26 mouse cellular contexts compared by ENCODE assay signal in the genomic region with DNA sequence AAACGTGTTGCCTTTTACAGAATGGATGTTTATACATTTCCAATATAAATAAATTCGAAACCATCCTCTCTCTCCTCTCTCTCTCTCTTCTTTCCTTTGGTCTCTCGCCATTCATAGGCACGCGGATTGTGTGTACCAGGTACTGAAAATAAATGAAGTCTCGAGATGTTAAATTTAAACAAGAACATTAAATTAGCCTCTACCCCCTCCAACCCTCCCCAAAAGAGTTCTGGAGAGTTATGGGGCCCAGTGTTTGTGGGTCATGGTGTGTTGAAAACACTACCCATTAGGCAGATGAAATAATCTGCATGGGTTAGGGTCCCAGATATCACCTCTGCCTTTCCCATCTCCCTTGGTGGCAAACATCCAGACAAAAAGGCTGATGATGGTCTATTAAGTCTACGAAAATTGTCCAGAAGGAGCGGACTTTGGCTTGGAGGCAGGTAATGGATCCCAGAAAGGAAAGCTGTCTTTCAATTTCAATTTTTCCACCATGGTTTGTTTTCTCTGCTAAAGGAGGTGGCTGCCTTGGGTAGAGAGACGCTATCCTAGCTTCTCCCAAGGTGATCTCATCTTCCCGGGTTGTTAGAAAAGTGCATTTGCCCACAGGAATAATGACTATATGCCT. TPM values are rescaled to one million over a fixed set of nuclear protein-coding genes. Genes with fewer than 3 reads are reported as not detected.
DNase-seq lines count a peak whose midpoint lies in the region; ATAC-seq and TF ChIP-seq lines count a peak whose summit lies in the region.
"Had no signal": no experiment of that assay in that cellular context is flagged by ENCODE, and none has a peak within 500 bp of the region (broad histone marks: within the 10 kb centered on the region; RNA-seq: fewer than 3 reads in every experiment).

No protein-coding gene starts in this region.

- no peaks in the 10 kb centered on the region for H3K9me3 ChIP-seq in hindbrain, embryonic 13.5 days
- no peaks in the 10 kb centered on the region for H3K9me3 ChIP-seq in hindbrain, postnatal 0 days (ENCODE audit: low read length)
- no peaks in the 10 kb centered on the region for H3K9me3 ChIP-seq in stomach, embryonic 14.5 days (ENCODE audit: control insufficient read depth, low read depth, low read length)
- H3K9me3 ChIP-seq in stomach, postnatal 0 days (ENCODE audit: control insufficient read depth, low read length) = no peaks in the 10 kb centered on the region
- H3K9me3 ChIP-seq in stomach, embryonic 15.5 days = no peaks in the 10 kb centered on the region
- H3K9me3 ChIP-seq: embryonic facial prominence, embryonic 12.5 days; forebrain, embryonic 13.5 days; liver, embryonic 13.5 days; lung, embryonic 15.5 days; midbrain, embryonic 15.5 days had no signal

- no peak for ATAC-seq in hindbrain, embryonic 13.5 days (ENCODE audit: low FRiP score)
- no peak for ATAC-seq in hindbrain, postnatal 0 days
- ATAC-seq in stomach, embryonic 14.5 days (ENCODE audit: insufficient number of reproducible peaks, insufficient read depth, low FRiP score, low read depth) = no peak
- ATAC-seq in stomach, postnatal 0 days (ENCODE audit: low FRiP score, low TSS enrichment) = no peak
- ATAC-seq in stomach, embryonic 15.5 days (ENCODE audit: insufficient read depth, low FRiP score, low read depth) = no peak
- ATAC-seq: CD4-positive, CD25-positive, alpha-beta regulatory T cell, adult 4 months; forebrain, embryonic 13.5 days had no signal

- no peak for TF ChIP-seq CTCF in hindbrain, postnatal 0 days (IDR thresholded peaks at IDR 0.05; ENCODE audit: low read depth)
- no peak for TF ChIP-seq CTCF in stomach, postnatal 0 days (IDR thresholded peaks at IDR 0.05; ENCODE audit: low read depth)

- no peak for TF ChIP-seq EP300 in stomach, postnatal 0 days (optimal IDR thresholded peaks at IDR 0.05)

- H3K9ac ChIP-seq in hindbrain, embryonic 13.5 days = no peak overlapping the region
- no peak overlapping the region for H3K9ac ChIP-seq in hindbrain, postnatal 0 days (replicated peaks; ENCODE audit: low read length)
- H3K9ac ChIP-seq in stomach, embryonic 14.5 days (replicated peaks; ENCODE audit: low read depth, low read length) = no peak overlapping the region
- H3K9ac ChIP-seq in stomach, postnatal 0 days (ENCODE audit: low read length) = no peak overlapping the region
- H3K9ac ChIP-seq in stomach, embryonic 15.5 days = no peak overlapping the region
- H3K9ac ChIP-seq: embryonic facial prominence, embryonic 12.5 days; forebrain, embryonic 13.5 days; liver, embryonic 13.5 days; lung, embryonic 15.5 days; midbrain, embryonic 15.5 days had no signal

- H3K27me3 ChIP-seq in hindbrain, embryonic 13.5 days = peaks cover 98% of the 10 kb centered on the region
- H3K27me3 ChIP-seq in hindbrain, postnatal 0 days (ENCODE audit: insufficient read depth, low read length) = peaks cover 76% of the 10 kb centered on the region
- H3K27me3 ChIP-seq in stomach, embryonic 14.5 days (ENCODE audit: control insufficient read depth, insufficient read depth, low read length) = peaks cover 69% of the 10 kb centered on the region
- peaks cover 40% of the 10 kb centered on the region for H3K27me3 ChIP-seq in stomach, postnatal 0 days (ENCODE audit: control insufficient read depth, insufficient read depth, low read length)
- H3K27me3 ChIP-seq in stomach, embryonic 15.5 days (replicated peaks) = peaks cover 89% of the 10 kb centered on the region

- peaks cover 27% of the 10 kb centered on the region for H3K4me1 ChIP-seq in hindbrain, embryonic 13.5 days (replicated peaks)
- H3K4me1 ChIP-seq in hindbrain, postnatal 0 days (ENCODE audit: insufficient read depth, low read length) = no peaks in the 10 kb centered on the region
- peaks cover 12% of the 10 kb centered on the region; the same call in 1 of the 2 replicates for H3K4me1 ChIP-seq in stomach, embryonic 14.5 days (ENCODE audit: control insufficient read depth, insufficient read depth, low read length)
- peaks cover 2% of the 10 kb centered on the region; the same call in 1 of the 2 replicates for H3K4me1 ChIP-seq in stomach, postnatal 0 days (replicated peaks; ENCODE audit: control insufficient read depth, insufficient read depth)
- H3K4me1 ChIP-seq in stomach, embryonic 15.5 days = peaks cover 17% of the 10 kb centered on the region

- H3K4me2 ChIP-seq in hindbrain, embryonic 13.5 days = peak overlapping the region; percentile 47
- H3K4me2 ChIP-seq in hindbrain, postnatal 0 days (ENCODE audit: low read depth, low read length) = no peak overlapping the region
- peak overlapping the region; percentile 1; the same call in 1 of the 2 replicates for H3K4me2 ChIP-seq in stomach, embryonic 14.5 days (replicated peaks; ENCODE audit: low read depth, low read length)
- H3K4me2 ChIP-seq in stomach, postnatal 0 days (replicated peaks; ENCODE audit: low read depth) = no peak overlapping the region
- no peak overlapping the region for H3K4me2 ChIP-seq in stomach, embryonic 15.5 days

- H3K27ac ChIP-seq in hindbrain, embryonic 13.5 days = peak overlapping the region; percentile 44
- no peak overlapping the region for H3K27ac ChIP-seq in hindbrain, postnatal 0 days
- no peak overlapping the region for H3K27ac ChIP-seq in stomach, embryonic 14.5 days (ENCODE audit: low read length)
- no peak overlapping the region for H3K27ac ChIP-seq in stomach, postnatal 0 days (replicated peaks)
- no peak overlapping the region for H3K27ac ChIP-seq in stomach, embryonic 15.5 days
- H3K27ac ChIP-seq: embryonic facial prominence, embryonic 12.5 days; forebrain, embryonic 13.5 days; heart, adult 2 months; liver, embryonic 13.5 days; lung, embryonic 15.5 days; macrophage; midbrain, embryonic 15.5 days had no signal

- 15% methylated on average over 10 of the region's 10 CpGs for WGBS in hindbrain, embryonic 13.5 days
- 15% methylated on average over 10 of the region's 10 CpGs for WGBS in hindbrain, postnatal 0 days
- 15% methylated on average over 10 of the region's 10 CpGs for WGBS in stomach, embryonic 14.5 days
- whole genome bisulfite sequencing in stomach, postnatal 0 days = 20% methylated on average over 10 of the region's 10 CpGs
- WGBS in stomach, embryonic 15.5 days = 15% methylated on average over 10 of the region's 10 CpGs

- DNase-seq in embryo, embryonic 11 days = peak; percentile 15
- no peak for DNase-seq in embryo, embryonic 10.5 days (ENCODE audit: low spot score)
- DNase-seq in hindbrain, postnatal 0 days (ENCODE audit: low spot score) = no peak
- DNase-seq in stomach, postnatal 0 days (ENCODE audit: low spot score) = no peak
- DNase-seq in urinary bladder, postnatal 4 days (ENCODE audit: low spot score in 2 of 2) = no peak
- DNase-seq: adrenal gland, postnatal 25 days; kidney, adult 8-10 months; kidney, postnatal 25 days; liver, embryonic 13.5 days; thymus, adult 18-20 months; thymus, postnatal 4 days had no signal

- peak overlapping the region; percentile 24 for H3K4me3 ChIP-seq in hindbrain, embryonic 13.5 days
- H3K4me3 ChIP-seq in hindbrain, postnatal 0 days (ENCODE audit: low read length) = no peak overlapping the region
- H3K4me3 ChIP-seq in stomach, embryonic 14.5 days (ENCODE audit: low read depth, low read length) = no peak overlapping the region
- no peak overlapping the region for H3K4me3 ChIP-seq in stomach, postnatal 0 days (ENCODE audit: low read depth, low read length)
- H3K4me3 ChIP-seq in stomach, embryonic 15.5 days (replicated peaks) = 0 out of 2 replicates have a peak overlapping the region, but pooled peaks have one; percentile 3
- H3K4me3 ChIP-seq: erythroblast, embryonic 14.5 days; heart, adult 2 months; liver, embryonic 13.5 days; myocyte had no signal

- H3K36me3 ChIP-seq in hindbrain, embryonic 13.5 days = no peaks in the 10 kb centered on the region
- H3K36me3 ChIP-seq in hindbrain, postnatal 0 days (ENCODE audit: insufficient read depth, low read length) = no peaks in the 10 kb centered on the region
- H3K36me3 ChIP-seq in stomach, embryonic 14.5 days (ENCODE audit: control insufficient read depth, insufficient read depth, low read length) = no peaks in the 10 kb centered on the region
- H3K36me3 ChIP-seq in stomach, postnatal 0 days (ENCODE audit: control insufficient read depth, insufficient read depth, low read length) = no peaks in the 10 kb centered on the region
- H3K36me3 ChIP-seq in stomach, embryonic 15.5 days = no peaks in the 10 kb centered on the region
- H3K36me3 ChIP-seq: embryonic facial prominence, embryonic 12.5 days; G1E; liver, embryonic 13.5 days; lung, embryonic 15.5 days; midbrain, embryonic 15.5 days had no signal

RNA-seq across cellular contexts. Expression of a gene that starts 4.2 kb away (rescaled TPM):
- 2.2 TPM in 2 replicates for polyA plus RNA-seq in hindbrain, embryonic 13.5 days (2015; fragmentation: Nextera tagmentation; extraction: Ambion mirVana)
- total RNA-seq in hindbrain, postnatal 0 days (2014; rRNA removed) = 5.3 and 8.1 TPM in 2 replicates
- 0.92 and 1.1 TPM in 2 replicates for polyA plus RNA-seq in hindbrain, postnatal 0 days (2015; fragmentation: Nextera tagmentation; extraction: Ambion mirVana)
- polyA plus RNA-seq in stomach, embryonic 14.5 days (2014; fragmentation: Nextera tagmentation; extraction: Ambion mirVana) = 1.7 and 2.1 TPM in 2 replicates
- polyA plus RNA-seq in stomach, postnatal 0 days (2015; fragmentation: Nextera tagmentation; extraction: Ambion mirVana) = 0.62 and 0.65 TPM in 2 replicates
- polyA plus RNA-seq in stomach, embryonic 15.5 days (2015; fragmentation: Nextera tagmentation; extraction: Ambion mirVana) = 1.4 TPM in 2 replicates
- total RNA-seq: G1E; layer of hippocampus, adult 8-10 months; left cerebral cortex, postnatal 36 days had no signal
- polyA plus RNA-seq: CD4-positive, CD25-positive, alpha-beta regulatory T cell, adult 4 months; erythroblast, embryonic 14.5 days; forebrain, embryonic 13.5 days; G1E; liver, embryonic 13.5 days; macrophage; myocyte had no signal

Comparison
In these comparisons a context has a peak if more than half of its experiments do, and no peak if none do; other contexts are left out.
1. H3K4me2 ChIP-seq: peak in hindbrain, embryonic 13.5 days (single experiment) and stomach, embryonic 14.5 days (single experiment); none in hindbrain, postnatal 0 days (single experiment), stomach, postnatal 0 days (single experiment) and stomach, embryonic 15.5 days (single experiment).
2. H3K4me3 ChIP-seq: peak in hindbrain, embryonic 13.5 days (single experiment) and stomach, embryonic 15.5 days (single experiment); none in hindbrain, postnatal 0 days (single experiment), stomach, embryonic 14.5 days (single experiment) and stomach, postnatal 0 days (single experiment).